Mouse (Mus musculus): Measurements from ENCODE around the gene Ptch2.

Ptch2 gene

GRCm38 (mm10) chr4:117126675-117127290 lies 30.9 kb downstream of the Ptch2 start, which contains the start of gene Tctex1d4:
TSS of gene Tctex1d4 (plus strand) at chr4:117126794.
- in situ Hi-C loops (cut with MboI, MseI): loop anchor here (25.0 kb wide), 1 partner anchor 1289 kb away; the partner anchor contains the start of genes Mknk1 and Mob3c

- in situ Hi-C loops (cut with MboI, MseI): loop anchor here (25.0 kb wide), 1 partner anchor 1291 kb away; the partner anchor contains the start of genes Mknk1 and Mob3c
Observed at GRCm38 (mm10) chr4:117127991-117128686, 32.3 kb downstream of the Ptch2 start.

GRCm38 (mm10) chr4:117130790-117131189 lies 34.9 kb downstream of the Ptch2 start:
- in situ Hi-C loops (cut with MboI, MseI): loop anchor here (25.0 kb wide), 1 partner anchor 1293 kb away; the partner anchor contains the start of genes Mknk1 and Mob3c

DNA sequence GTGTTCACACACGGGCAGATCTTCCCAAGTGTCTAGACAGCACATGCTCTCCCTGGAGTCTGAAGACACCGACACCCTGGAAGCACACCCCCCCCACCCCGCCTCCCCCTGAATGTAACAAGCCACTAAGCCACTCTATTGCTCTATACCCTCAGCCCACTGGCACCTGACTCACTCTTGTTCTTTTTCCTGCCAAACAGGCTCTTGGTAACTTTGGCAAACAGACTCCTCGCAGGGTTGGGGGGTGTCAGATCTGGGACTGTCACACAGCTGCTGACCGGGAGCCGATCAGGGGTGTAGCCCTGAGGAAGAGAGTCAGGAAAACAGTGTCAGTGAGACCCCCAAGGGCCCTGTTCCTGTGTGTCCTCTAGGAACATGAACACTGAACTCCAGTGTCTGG lies 35.3 kb downstream of the Ptch2 start:
- in situ Hi-C loops (cut with MboI, MseI): loop anchor here (25.0 kb wide), 1 partner anchor 1294 kb away; the partner anchor contains the start of genes Mknk1 and Mob3c

- in situ Hi-C loops (cut with MboI, MseI): loop anchor here (25.0 kb wide), 1 partner anchor 1295 kb away; the partner anchor contains the start of genes Mknk1 and Mob3c
Observed at GRCm38 (mm10) chr4:117131890-117132793, 36.3 kb downstream of the Ptch2 start.

GRCm38 (mm10) chr4:117132794-117133143 lies 36.9 kb downstream of the Ptch2 start:
- in situ Hi-C loops (cut with MboI, MseI): loop anchor here (25.0 kb wide), 1 partner anchor 1295 kb away; the partner anchor contains the start of genes Mknk1 and Mob3c

GRCm38 (mm10) chr4:117133366-117133796 lies 37.5 kb downstream of the Ptch2 start:
- in situ Hi-C loops (cut with MboI, MseI): loop anchor here (25.0 kb wide), 1 partner anchor 1296 kb away; the partner anchor contains the start of genes Mknk1 and Mob3c

DNA sequence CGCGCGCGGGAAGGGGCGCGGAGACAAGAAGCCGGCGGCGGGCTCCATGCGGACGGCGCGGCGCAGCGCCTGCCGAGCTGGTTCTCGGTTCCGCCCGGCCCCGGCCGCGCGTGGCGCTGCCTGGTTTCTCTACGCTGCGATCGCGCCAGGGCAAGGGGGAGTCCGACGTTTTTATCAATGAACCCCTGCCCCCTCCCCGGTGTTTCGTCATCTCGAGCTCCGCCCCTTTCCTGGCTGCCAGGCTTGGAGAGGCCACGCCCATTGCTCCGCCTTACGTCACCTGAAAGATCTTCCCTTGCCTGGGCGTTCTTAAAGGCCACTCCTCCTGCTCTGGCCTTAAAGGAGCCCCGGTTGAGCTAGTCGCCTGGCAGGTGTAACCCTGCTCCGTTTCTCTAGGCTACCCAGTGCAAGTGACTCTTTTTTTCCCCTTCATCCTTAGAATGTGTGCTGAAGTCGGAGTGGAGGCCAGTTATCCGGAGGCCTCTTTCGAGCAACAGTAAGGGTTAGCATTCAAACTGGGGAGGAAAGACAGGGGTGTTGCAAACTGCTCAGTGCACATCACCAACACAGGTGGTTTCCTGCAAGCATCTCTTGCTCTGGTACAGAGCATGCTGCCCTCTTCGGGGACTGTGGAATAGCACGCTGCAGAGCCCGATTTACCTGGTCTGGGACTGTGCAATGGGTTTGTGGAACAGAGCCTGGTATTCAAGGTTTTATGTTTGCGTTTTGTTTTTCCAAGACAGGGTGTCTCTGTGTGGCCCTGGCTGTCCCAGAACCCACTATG lies 38.1 kb downstream of the Ptch2 start, which contains the start of gene Plk3:
Gene Plk3, minus strand, starts transcription at position 147 of the 784 bp plus-strand sequence.
- in situ Hi-C loops (cut with MboI, MseI): loop anchor here (25.0 kb wide), 1 partner anchor 1297 kb away; the partner anchor contains the start of genes Mknk1 and Mob3c

- in situ Hi-C loops (cut with MboI, MseI): loop anchor here (25.0 kb wide), 1 partner anchor 1297 kb away; the partner anchor contains the start of genes Mknk1 and Mob3c
Observed at GRCm38 (mm10) chr4:117134601-117134995, 38.7 kb downstream of the Ptch2 start.

DNA sequence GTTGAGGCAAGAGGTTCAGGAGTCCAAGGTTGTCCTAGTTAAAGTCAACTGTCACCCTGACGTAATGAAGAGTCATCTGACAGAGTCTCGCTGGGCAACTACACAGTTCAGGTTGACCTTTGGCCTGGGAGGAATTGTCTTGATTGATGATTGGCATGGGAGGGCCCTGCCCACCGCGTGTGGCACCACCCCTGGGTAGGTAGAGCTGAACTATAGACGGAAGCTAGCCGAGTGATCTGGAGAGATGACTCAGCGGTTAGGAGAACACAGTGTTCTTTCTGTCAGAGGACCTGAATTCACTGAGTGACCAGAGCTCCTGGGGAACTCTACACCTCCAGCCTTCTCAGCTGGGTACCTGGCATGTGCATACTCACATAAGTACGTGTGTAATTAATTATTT lies 40.2 kb downstream of the Ptch2 start:
- in situ Hi-C loops (cut with MboI, MseI): loop anchor here (25.0 kb wide), 1 partner anchor 1299 kb away; the partner anchor contains the start of genes Mknk1 and Mob3c

DNA sequence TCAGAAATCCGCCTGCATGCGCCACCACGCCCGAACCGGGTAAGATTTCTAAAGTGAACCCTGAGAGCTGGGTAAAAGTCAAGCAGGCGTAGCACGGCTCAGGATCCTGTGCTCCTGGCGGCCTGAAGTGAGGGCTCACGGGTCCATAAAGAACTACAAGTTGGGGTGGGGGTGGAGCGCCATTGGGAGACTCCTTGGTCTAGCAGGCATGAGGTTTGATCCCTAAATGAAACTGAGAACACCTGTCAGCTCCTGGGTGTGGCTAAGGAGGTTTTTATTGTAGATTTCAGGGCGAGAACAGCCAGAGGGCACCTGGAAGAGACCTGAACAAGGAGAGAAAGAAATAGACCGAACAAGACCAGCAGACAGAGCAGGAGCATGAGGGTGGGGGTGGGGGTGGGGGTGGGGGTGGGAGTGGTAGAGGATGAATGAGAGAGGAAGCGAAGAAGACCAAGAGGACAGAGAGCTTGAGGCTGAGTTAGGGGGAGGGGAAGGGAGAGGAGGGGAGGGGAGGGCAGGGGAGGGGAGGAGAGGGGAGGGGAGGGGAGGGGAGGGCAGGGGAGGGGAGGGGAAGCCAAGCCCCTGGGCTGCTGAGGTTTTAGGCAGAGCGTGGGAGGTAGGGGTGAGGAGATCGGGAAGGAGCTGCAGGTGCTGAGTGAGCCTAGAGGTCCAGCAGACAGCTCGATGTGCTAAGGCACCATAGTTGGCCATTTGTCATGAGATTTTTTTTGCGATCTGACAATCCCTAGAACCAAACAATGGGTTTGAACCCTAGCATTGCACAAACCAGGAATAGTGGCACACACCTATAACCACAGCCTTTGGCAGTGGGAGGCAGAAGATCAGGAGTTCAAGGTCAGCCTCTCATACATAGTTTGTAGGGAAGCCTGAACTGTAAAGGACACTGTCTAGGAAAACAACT lies 42.7 kb downstream of the Ptch2 start:
- in situ Hi-C loops (cut with MboI, MseI): loop anchor here (25.0 kb wide), 1 partner anchor 1301 kb away; the partner anchor contains the start of genes Mknk1 and Mob3c

DNA sequence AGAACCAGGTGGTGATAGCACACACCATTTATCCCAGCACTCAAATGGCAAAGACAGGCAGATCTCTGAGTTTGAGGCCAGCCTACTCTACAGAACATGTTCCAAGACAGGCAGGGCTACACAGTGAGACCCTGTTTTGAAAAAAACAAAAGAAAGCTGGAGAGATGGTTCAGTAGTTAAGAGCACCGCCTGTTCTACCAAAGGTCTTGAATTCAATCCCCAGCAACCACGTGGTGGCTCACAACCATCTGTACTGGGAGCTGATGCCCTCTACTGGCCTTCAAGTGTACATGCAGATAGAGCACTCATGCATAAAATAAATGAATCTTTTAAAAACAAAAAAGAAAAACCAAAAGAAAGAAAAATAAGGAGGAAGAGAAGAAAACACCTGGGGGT lies 43.3 kb downstream of the Ptch2 start:
- in situ Hi-C loops (cut with MboI, MseI): loop anchor here (25.0 kb wide), 1 partner anchor 1302 kb away; the partner anchor contains the start of genes Mknk1 and Mob3c

GRCm38 (mm10) chr4:117140613-117141012 lies 44.7 kb downstream of the Ptch2 start:
- in situ Hi-C loops (cut with MboI, MseI): loop anchor here (5.0 to 25.0 kb wide), 3 partner anchors 108 to 1303 kb away; partner anchors contain the start of genes Hpdl, Mknk1 and Mob3c

GRCm38 (mm10) chr4:117143023-117143422 lies 47.1 kb downstream of the Ptch2 start:
- in situ Hi-C loops (cut with MboI, MseI): loop anchor here (5.0 to 25.0 kb wide), 3 partner anchors 111 to 1306 kb away; partner anchors contain the start of genes Hpdl, Mknk1 and Mob3c

- in situ Hi-C loops (cut with MboI, MseI): loop anchor here (25.0 kb wide), 1 partner anchor 1308 kb away; the partner anchor contains the start of genes Mknk1 and Mob3c
Observed at GRCm38 (mm10) chr4:117145248-117145647, 49.4 kb downstream of the Ptch2 start.

GRCm38 (mm10) chr4:117146176-117146575 lies 50.3 kb downstream of the Ptch2 start:
- in situ Hi-C loops (cut with MboI, MseI): loop anchor here (25.0 kb wide), 1 partner anchor 1309 kb away; the partner anchor contains the start of genes Mknk1 and Mob3c

DNA sequence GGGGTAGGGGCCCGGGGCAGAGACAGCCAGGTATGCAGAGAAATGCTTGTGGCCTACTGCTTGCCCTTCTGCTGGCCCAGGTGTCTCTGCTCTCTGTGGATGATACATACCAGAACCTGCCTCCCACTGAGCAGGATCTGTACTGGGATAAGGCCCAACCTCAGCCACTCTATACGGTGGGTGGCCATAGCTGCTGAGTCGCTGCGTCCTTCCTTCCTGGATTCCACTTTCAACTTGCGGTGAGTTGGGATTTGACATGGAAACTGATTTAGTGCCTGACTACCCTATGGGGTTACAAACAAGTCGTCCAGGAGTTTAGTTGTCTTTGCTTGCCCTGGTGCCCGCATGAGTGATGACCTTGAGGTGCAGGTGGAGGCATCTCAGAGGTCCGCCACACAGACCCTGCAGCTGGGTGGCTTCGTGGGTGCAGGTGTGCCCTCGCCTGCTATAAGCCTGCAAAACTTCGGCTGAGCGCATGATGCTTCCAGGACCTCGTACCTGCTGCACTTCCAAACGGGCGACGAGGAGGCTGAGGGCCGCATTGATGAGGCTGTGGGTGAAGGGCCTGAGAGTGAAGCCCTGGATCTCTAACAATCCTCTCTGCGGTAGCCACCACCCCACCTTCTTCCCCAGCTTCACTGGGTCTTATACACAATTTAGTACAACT lies 52.3 kb downstream of the Ptch2 start:
- in situ Hi-C loops (cut with MboI, MseI): loop anchor here (25.0 kb wide), 1 partner anchor 1311 kb away; the partner anchor contains the start of genes Mknk1 and Mob3c

- in situ Hi-C loops (cut with MboI, MseI): loop anchor here (25.0 kb wide), 1 partner anchor 1312 kb away; the partner anchor contains the start of genes Mknk1 and Mob3c
Observed at GRCm38 (mm10) chr4:117148815-117149214, 52.9 kb downstream of the Ptch2 start.

Data from T-helper 1 cell (primary cell).